Mouse (Mus musculus) MEL (cell line): ENCODE measurements at regions not wholly inside any gene's neighbourhood (a gene's known extent, or its start where the extent isn't known, plus 50 kb on each side); places are given as distances from the start of the nearest gene placed in this dataset.

ENCODE experiments used
- CTCF ChIP-seq, 3 experiments: IDR thresholded peaks in 2 of 3; conservative IDR thresholded peaks in 1 of 3; 2 replicates each; pipeline ENCODE4 v1.5.1; 2011 to 2012; ENCODE audit warnings: low read length in 3 of 3, low read depth in 2 of 3, mild to moderate bottlenecking in 2 of 3, improper control_type of control experiment in 1 of 3, inconsistent platforms in 1 of 3, mixed read lengths in 1 of 3, moderate library complexity in 1 of 3; ENCODE audit not compliant: control insufficient read depth in 1 of 3, insufficient read depth in 1 of 3, poor library complexity in 1 of 3, severe bottlenecking in 1 of 3
- GABPA ChIP-seq: IDR thresholded peaks from 2 replicates; pipeline ENCODE4 v1.6.1; 2012; ENCODE audit warnings: low read depth, mild to moderate bottlenecking, inconsistent platforms, low read length, improper control_type of control experiment, moderate library complexity
- POLR2A ChIP-seq, 2 experiments: IDR thresholded peaks; 2 replicates each; pipeline ENCODE4 v1.6.1; 2011 to 2012; ENCODE audit warnings: low read length in 2 of 2, mild to moderate bottlenecking in 2 of 2, control low read depth in 1 of 2, improper control_type of control experiment in 1 of 2, low read depth in 1 of 2, moderate library complexity in 1 of 2; ENCODE audit not compliant: control insufficient read depth in 1 of 2, insufficient read depth in 1 of 2, poor library complexity in 1 of 2
- ZKSCAN1 ChIP-seq: IDR thresholded peaks from 2 replicates; pipeline ENCODE4 v1.6.1; 2012; ENCODE audit warnings: low read depth, mild to moderate bottlenecking, inconsistent platforms, low read length, improper control_type of control experiment, moderate library complexity

DNA sequence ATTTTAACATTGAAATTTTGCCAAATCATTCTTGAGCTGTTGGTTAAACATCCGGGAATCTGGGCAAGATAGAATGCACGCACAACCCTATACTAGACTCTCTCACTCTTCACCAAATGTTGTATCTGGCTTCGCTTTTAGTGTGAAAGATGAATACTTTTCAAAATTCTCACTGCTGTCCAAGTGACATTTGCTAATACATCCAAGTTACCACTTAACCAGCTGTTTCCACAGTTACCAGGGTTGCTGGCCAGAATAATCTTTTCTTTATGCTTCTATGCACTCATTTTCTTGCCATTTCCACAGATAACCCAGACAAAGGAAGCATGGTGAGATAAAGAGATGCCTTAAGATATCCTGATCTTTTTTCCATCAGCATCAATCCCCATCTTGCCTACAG is 294.9 kb downstream of the Foxa2 start:
- TF ChIP-seq CTCF (IDR thresholded peaks at IDR 0.05 in 2 of 3, conservative IDR thresholded peaks at IDR 0.05 in 1 of 3; ENCODE audit: control insufficient read depth in 1 of 3, insufficient read depth in 1 of 3, low read depth in 2 of 3, low read length in 3 of 3, poor library complexity in 1 of 3, severe bottlenecking in 1 of 3) (no peak), POLR2A (IDR thresholded peaks at IDR 0.05; ENCODE audit: control insufficient read depth in 1 of 2, insufficient read depth in 1 of 2, low read depth in 1 of 2, low read length in 2 of 2, poor library complexity in 1 of 2) (no peak), ZKSCAN1 (no peak), GABPA (no peak)
